Mouse (Mus musculus): ENCODE data around the gene Ptma. TPM values are rescaled to one million over a fixed set of nuclear protein-coding genes. Genes with fewer than 3 reads are reported as not detected.
"Not testable (repeated sequence)": the region's sequence is repeated elsewhere in the genome, so short reads cannot be mapped to it uniquely, and the experiment has no call there.

Ptma gene
- polyA plus RNA-seq, 1 experiment from 2014 or later, result 2,904 TPM

GRCm38 (mm10) chr1:86510676-86511441 lies 15.7 kb upstream of the Ptma start:
- DNase-seq (ENCODE audit: low spot score), result peak; percentile 71
- Histone ChIP-seq H3K36me3 (no peaks in the 10 kb centered on the region), H3K27ac (replicated peaks) (peak overlapping the region; percentile 90), H3K27me3 (ENCODE audit: low read depth, poor library complexity, severe bottlenecking) (no peaks in the 10 kb centered on the region), H3K9me3 (replicated peaks) (no peaks in the 10 kb centered on the region), H3K4me3 (no peak overlapping the region), H3K4me1 (peaks cover 46% of the 10 kb centered on the region)
- 35% methylated on average over 9 of the region's 9 CpGs for WGBS

- Histone ChIP-seq H3K27ac (replicated peaks) (peak overlapping the region; percentile 90; the same call in 1 of the 2 replicates), H3K27me3 (ENCODE audit: low read depth, poor library complexity, severe bottlenecking) (no peaks in the 10 kb centered on the region), H3K36me3 (no peaks in the 10 kb centered on the region), H3K4me3 (no peak overlapping the region), H3K9me3 (replicated peaks) (no peaks in the 10 kb centered on the region), H3K4me1 (peaks cover 36% of the 10 kb centered on the region)
- 90% methylated on average over 4 of the region's 4 CpGs for WGBS
- DNase-seq (ENCODE audit: low spot score), result no peak
Measured at GRCm38 (mm10) chr1:86512154-86512720, 14.3 kb upstream of the Ptma start.

- H3K36me3 ChIP-seq; H3K4me3 ChIP-seq; DNase-seq (ENCODE audit: low spot score); H3K9me3 ChIP-seq (replicated peaks); H3K27me3 ChIP-seq (ENCODE audit: low read depth, poor library complexity, severe bottlenecking): not testable (repeated sequence)
- 83% methylated on average over 1 of the region's 1 CpGs for WGBS
- 0 out of 2 replicates have a peak overlapping the region, but pooled peaks have one; percentile 23 for H3K27ac ChIP-seq (replicated peaks)
- H3K4me1 ChIP-seq, result peaks cover 33% of the 10 kb centered on the region
Measured at GRCm38 (mm10) chr1:86513031-86513430, 13.5 kb upstream of the Ptma start.

GRCm38 (mm10) chr1:86515715-86516410 lies 10.7 kb upstream of the Ptma start:
- H3K9me3 ChIP-seq (replicated peaks), result no peaks in the 10 kb centered on the region
- H3K4me1 ChIP-seq, result peaks cover 13% of the 10 kb centered on the region
- no peak overlapping the region for H3K27ac ChIP-seq (replicated peaks)
- H3K36me3 ChIP-seq, result no peaks in the 10 kb centered on the region
- DNase-seq (ENCODE audit: low spot score), result no peak
- H3K4me3 ChIP-seq, result no peak overlapping the region
- no peaks in the 10 kb centered on the region; the same call in 1 of the 2 replicates for H3K27me3 ChIP-seq (ENCODE audit: low read depth, poor library complexity, severe bottlenecking)
- 87% methylated on average over 6 of the region's 6 CpGs for WGBS

- Histone ChIP-seq H3K9me3 (replicated peaks) (no peaks in the 10 kb centered on the region), H3K4me3 (no peak overlapping the region), H3K27me3 (ENCODE audit: low read depth, poor library complexity, severe bottlenecking) (peaks cover 6% of the 10 kb centered on the region), H3K36me3 (no peaks in the 10 kb centered on the region), H3K27ac (replicated peaks) (no peak overlapping the region), H3K4me1 (peaks cover 3% of the 10 kb centered on the region)
- 74% methylated on average over 3 of the region's 3 CpGs for WGBS
- DNase-seq (ENCODE audit: low spot score), result no peak
Measured at GRCm38 (mm10) chr1:86517076-86517475, 9.4 kb upstream of the Ptma start.

GRCm38 (mm10) chr1:86520361-86520760 lies 6.2 kb upstream of the Ptma start:
- no peaks in the 10 kb centered on the region for H3K9me3 ChIP-seq (replicated peaks)
- H3K36me3 ChIP-seq, result no peaks in the 10 kb centered on the region
- WGBS, result 36% methylated on average over 7 of the region's 7 CpGs
- H3K4me1 ChIP-seq, result peaks cover 23% of the 10 kb centered on the region
- H3K27ac ChIP-seq (replicated peaks), result peak overlapping the region; percentile 24; the same call in 1 of the 2 replicates
- DNase-seq (ENCODE audit: low spot score), result peak; percentile 62
- no peak overlapping the region for H3K4me3 ChIP-seq
- H3K27me3 ChIP-seq (ENCODE audit: low read depth, poor library complexity, severe bottlenecking), result peaks cover 11% of the 10 kb centered on the region

- Histone ChIP-seq H3K27ac (replicated peaks) (peak overlapping the region; percentile 64), H3K27me3 (ENCODE audit: low read depth, poor library complexity, severe bottlenecking) (peaks cover 11% of the 10 kb centered on the region), H3K4me3 (no peak overlapping the region), H3K4me1 (peaks cover 27% of the 10 kb centered on the region), H3K9me3 (replicated peaks) (no peaks in the 10 kb centered on the region), H3K36me3 (no peaks in the 10 kb centered on the region)
- 61% methylated on average over 7 of the region's 7 CpGs for WGBS
- DNase-seq (ENCODE audit: low spot score), result no peak
Measured at GRCm38 (mm10) chr1:86522286-86522871, 4.1 kb upstream of the Ptma start.

GRCm38 (mm10) chr1:86523776-86524618 lies 2.5 kb upstream of the Ptma start:
- peaks cover 11% of the 10 kb centered on the region for H3K27me3 ChIP-seq (ENCODE audit: low read depth, poor library complexity, severe bottlenecking)
- peak overlapping the region; percentile 90; the same call in 1 of the 2 replicates for H3K4me3 ChIP-seq
- H3K27ac ChIP-seq (replicated peaks), result peak overlapping the region; percentile 100
- WGBS, result 84% methylated on average over 8 of the region's 8 CpGs
- H3K36me3 ChIP-seq, result peaks cover 14% of the 10 kb centered on the region
- peaks cover 31% of the 10 kb centered on the region for H3K4me1 ChIP-seq
- no peak for DNase-seq (ENCODE audit: low spot score)
- no peaks in the 10 kb centered on the region for H3K9me3 ChIP-seq (replicated peaks)

- peak; percentile 99 for DNase-seq (ENCODE audit: low spot score)
- Histone ChIP-seq H3K4me3 (peak overlapping the region; percentile 90), H3K4me1 (peaks cover 40% of the 10 kb centered on the region), H3K27me3 (ENCODE audit: low read depth, poor library complexity, severe bottlenecking) (peaks cover 11% of the 10 kb centered on the region), H3K9me3 (replicated peaks) (no peaks in the 10 kb centered on the region), H3K27ac (replicated peaks) (peak overlapping the region; percentile 100), H3K36me3 (peaks cover 23% of the 10 kb centered on the region)
- 3% methylated on average over 53 of the region's 53 CpGs for WGBS
Measured at GRCm38 (mm10) chr1:86524619-86525498, 1.7 kb upstream of the Ptma start.

- peaks cover 25% of the 10 kb centered on the region for H3K36me3 ChIP-seq
- H3K27ac ChIP-seq (replicated peaks), result peak overlapping the region; percentile 100
- DNase-seq (ENCODE audit: low spot score), result no peak
- H3K4me3 ChIP-seq, result peak overlapping the region; percentile 90
- peaks cover 11% of the 10 kb centered on the region for H3K27me3 ChIP-seq (ENCODE audit: low read depth, poor library complexity, severe bottlenecking)
- H3K9me3 ChIP-seq (replicated peaks), result no peaks in the 10 kb centered on the region
- H3K4me1 ChIP-seq, result peaks cover 41% of the 10 kb centered on the region
- under 1% methylated on average over 43 of the region's 44 CpGs for WGBS
Measured at GRCm38 (mm10) chr1:86525499-86526115, 919 bp upstream of the Ptma start.

Measured in midbrain, embryonic 10.5 days (tissue).